Mouse (Mus musculus) neural tube, embryonic 11.5 days (tissue): ENCODE data around the gene Atp1a3. TPM values are rescaled to one million over a fixed set of nuclear protein-coding genes. Genes with fewer than 3 reads are reported as not detected.

ENCODE experiments used
- ATAC-seq: fragments of 200-750 bp; cut with Nextera tagmentation; 2 replicates; pipeline ENCODE4 v1.8.0; 2017; ENCODE audit warnings: moderate number of reproducible peaks, mild to moderate bottlenecking, moderate TSS enrichment, moderate library complexity; ENCODE audit not compliant: insufficient read depth, low FRiP score, low TSS enrichment
- DNase-seq: peaks from one replicate; pipeline ENCODE4 v3.0.0-alpha.2; 2015; ENCODE audit warnings: low spot score
- H3K27ac ChIP-seq: fragments of 300-500 bp; sonication (generic); 2 replicates; pipeline ENCODE4 v1.5.1; 2014; ENCODE audit warnings: low read depth, mild to moderate bottlenecking, low read length
- H3K27me3 ChIP-seq: fragments of 300-500 bp; sonication (generic); 2 replicates; pipeline ENCODE4 v1.6.1; 2014; ENCODE audit warnings: mild to moderate bottlenecking, low read length, mixed read lengths; ENCODE audit not compliant: control insufficient read depth, insufficient read depth
- H3K36me3 ChIP-seq: fragments of 300-500 bp; sonication (generic); 2 replicates; pipeline ENCODE4 v1.6.1; 2014; ENCODE audit warnings: mild to moderate bottlenecking, low read length, moderate library complexity, mixed read lengths; ENCODE audit not compliant: control insufficient read depth, insufficient read depth
- H3K4me1 ChIP-seq: fragments of 300-500 bp; sonication (generic); 2 replicates; pipeline ENCODE4 v1.6.1; 2014; ENCODE audit warnings: low read length, mixed read lengths; ENCODE audit not compliant: control insufficient read depth, insufficient read depth
- H3K4me2 ChIP-seq: fragments of 300-500 bp; sonication (generic); 2 replicates; pipeline ENCODE4 v1.6.1; 2014; ENCODE audit warnings: low read depth, mild to moderate bottlenecking, moderate library complexity
- H3K4me3 ChIP-seq: fragments of 300-500 bp; sonication (generic); 2 replicates; pipeline ENCODE4 v1.5.1; 2014; ENCODE audit warnings: low read depth, low read length
- H3K9ac ChIP-seq: fragments of 300-500 bp; sonication (generic); 2 replicates; pipeline ENCODE4 v1.6.1; 2014; ENCODE audit warnings: mild to moderate bottlenecking, low read length
- H3K9me3 ChIP-seq: fragments of 300-500 bp; sonication (generic); 2 replicates; pipeline ENCODE4 v1.6.1; 2016; ENCODE audit warnings: low read length; ENCODE audit not compliant: control insufficient read depth
- WGBS: fragments of 180-500 bp; shearing (Covaris S2); extraction: QIAGEN DNeasy Blood & Tissue Kit; methylation state at CpG from one replicate; pipeline ENCODE4 v1.1.7; 2014; 5-methylcytosine and 5-hydroxymethylcytosine counted together
- polyA plus RNA-seq: library from polyadenylated mRNA; unstranded; fragments of >200 nt; fragmentation: Nextera tagmentation; extraction: Ambion mirVana; gene quantifications from 2 replicates; pipeline ENCODE4 v1.2.1, GENCODE M21; 2014

The Atp1a3 gene
- polyA plus RNA-seq, 1 experiment from 2014 or later, result 59.9 TPM

- Histone ChIP-seq H3K9me3 (no peaks in the 10 kb centered on the region), H3K27ac (no peak overlapping the region), H3K4me3 (no peak overlapping the region), H3K27me3 (no peaks in the 10 kb centered on the region), H3K4me2 (no peak overlapping the region), H3K4me1 (no peaks in the 10 kb centered on the region), H3K36me3 (no peaks in the 10 kb centered on the region), H3K9ac (no peak overlapping the region)
- WGBS, result 24% methylated on average over 5 of the region's 5 CpGs
- DNase-seq (peak; percentile 81), ATAC-seq (no peak)
Observed at GRCm38 (mm10) chr7:24964897-24965535, 40.7 kb downstream of the Atp1a3 start.

- DNase-seq (no peak), ATAC-seq (no peak)
- 69% methylated on average over 2 of the region's 2 CpGs for WGBS
- Histone ChIP-seq H3K4me3 (no peak overlapping the region), H3K4me2 (no peak overlapping the region), H3K4me1 (no peaks in the 10 kb centered on the region), H3K9me3 (no peaks in the 10 kb centered on the region), H3K9ac (no peak overlapping the region), H3K27me3 (no peaks in the 10 kb centered on the region), H3K36me3 (no peaks in the 10 kb centered on the region), H3K27ac (no peak overlapping the region)
Observed at GRCm38 (mm10) chr7:24964288-24964687, 41.5 kb downstream of the Atp1a3 start.

DNA sequence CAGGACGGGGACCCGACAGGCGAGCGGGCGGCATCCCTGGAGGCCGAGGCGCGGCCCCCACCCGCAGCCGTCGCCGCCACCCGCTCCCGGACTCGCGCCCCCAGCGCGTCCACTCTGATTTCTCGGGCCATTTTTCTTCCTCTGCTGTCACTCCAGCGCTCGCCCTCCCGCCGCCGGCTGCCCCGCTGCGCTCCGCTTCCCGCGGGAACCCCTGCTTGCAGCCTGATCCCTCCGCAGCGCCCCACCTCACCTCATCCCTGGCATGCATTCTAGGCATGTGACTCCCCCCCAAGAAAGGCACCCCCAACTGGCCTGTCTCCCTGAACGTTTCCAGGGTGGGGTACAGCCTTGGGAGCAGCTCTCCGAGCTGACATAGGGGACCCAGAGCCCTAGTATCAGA lies 50.5 kb downstream of the Atp1a3 start:
- Histone ChIP-seq H3K27me3 (peaks cover 44% of the 10 kb centered on the region), H3K9me3 (no peaks in the 10 kb centered on the region), H3K4me1 (peaks cover 20% of the 10 kb centered on the region; the same call in 1 of the 2 replicates), H3K9ac (peak overlapping the region; percentile 40), H3K4me2 (peak overlapping the region; percentile 51), H3K4me3 (peak overlapping the region; percentile 31), H3K36me3 (no peaks in the 10 kb centered on the region), H3K27ac (no peak overlapping the region)
- WGBS, result under 1% methylated on average over 32 of the region's 33 CpGs
- no peak for ATAC-seq
- DNase-seq, result no peak

- no peak overlapping the region for H3K27ac ChIP-seq
- peak overlapping the region; percentile 51 for H3K4me2 ChIP-seq
- DNase-seq (no peak), ATAC-seq (0 out of 2 replicates have a peak, but pooled peaks have one; percentile 7)
- no peaks in the 10 kb centered on the region for H3K9me3 ChIP-seq
- H3K36me3 ChIP-seq, result no peaks in the 10 kb centered on the region
- H3K4me1 ChIP-seq, result peaks cover 20% of the 10 kb centered on the region; the same call in 1 of the 2 replicates
- peak overlapping the region; percentile 43 for H3K9ac ChIP-seq
- H3K4me3 ChIP-seq, result peak overlapping the region; percentile 31
- peaks cover 50% of the 10 kb centered on the region for H3K27me3 ChIP-seq
- 2% methylated on average over 28 of the region's 30 CpGs for WGBS
Observed at GRCm38 (mm10) chr7:24954450-24954849, 51.3 kb downstream of the Atp1a3 start.

GRCm38 (mm10) chr7:24953966-24954365 lies 51.8 kb downstream of the Atp1a3 start:
- Histone ChIP-seq H3K4me1 (peaks cover 20% of the 10 kb centered on the region; the same call in 1 of the 2 replicates), H3K9me3 (no peaks in the 10 kb centered on the region), H3K27me3 (peaks cover 55% of the 10 kb centered on the region), H3K4me3 (peak overlapping the region; percentile 31), H3K9ac (peak overlapping the region; percentile 43), H3K36me3 (no peaks in the 10 kb centered on the region), H3K4me2 (peak overlapping the region; percentile 51), H3K27ac (no peak overlapping the region)
- 2% methylated on average over 23 of the region's 24 CpGs for WGBS
- DNase-seq, result no peak
- ATAC-seq, result peak; percentile 35; the same call in 1 of the 2 replicates

GRCm38 (mm10) chr7:24949958-24950623 lies 55.7 kb downstream of the Atp1a3 start:
- Histone ChIP-seq H3K4me2 (no peak overlapping the region), H3K4me1 (peaks cover 17% of the 10 kb centered on the region; the same call in 1 of the 2 replicates), H3K27me3 (peaks cover 80% of the 10 kb centered on the region), H3K36me3 (no peaks in the 10 kb centered on the region), H3K9ac (no peak overlapping the region), H3K27ac (no peak overlapping the region), H3K4me3 (no peak overlapping the region), H3K9me3 (no peaks in the 10 kb centered on the region)
- WGBS, result 0% methylated on average over 8 of the region's 8 CpGs
- peak; percentile 42 for ATAC-seq
- DNase-seq, result peak; percentile 89

DNA sequence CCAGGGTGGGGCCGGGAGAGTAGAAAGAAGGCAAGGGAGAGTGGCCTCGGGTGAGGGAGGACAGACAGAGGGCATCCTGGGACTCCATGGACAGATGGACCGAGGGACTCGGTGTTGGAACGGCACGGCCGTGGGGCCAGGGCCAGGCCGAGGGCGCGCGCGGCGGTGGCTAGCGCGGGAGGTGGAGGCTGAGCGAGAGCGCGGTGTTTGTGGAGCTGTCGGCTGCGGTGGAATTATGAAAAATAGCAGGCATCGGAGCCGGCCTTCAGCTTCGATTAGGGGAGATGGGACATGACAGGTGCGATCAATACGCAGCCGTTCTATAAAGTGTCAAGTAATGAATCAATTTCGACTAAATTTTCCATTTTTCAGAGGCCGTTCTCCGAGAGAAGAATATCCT lies 57.0 kb downstream of the Atp1a3 start:
- H3K4me2 ChIP-seq, result no peak overlapping the region
- H3K4me3 ChIP-seq, result no peak overlapping the region
- peaks cover 85% of the 10 kb centered on the region for H3K27me3 ChIP-seq
- DNase-seq (no peak), ATAC-seq (no peak)
- no peak overlapping the region for H3K27ac ChIP-seq
- H3K4me1 ChIP-seq, result peaks cover 13% of the 10 kb centered on the region; the same call in 1 of the 2 replicates
- WGBS, result 1% methylated on average over 28 of the region's 29 CpGs
- no peaks in the 10 kb centered on the region for H3K9me3 ChIP-seq
- no peaks in the 10 kb centered on the region for H3K36me3 ChIP-seq
- H3K9ac ChIP-seq, result no peak overlapping the region

- no peak overlapping the region for H3K27ac ChIP-seq
- 5% methylated on average over 7 of the region's 7 CpGs for WGBS
Observed at GRCm38 (mm10) chr7:24947316-24948048, 58.3 kb downstream of the Atp1a3 start.

More at GRCm38 (mm10) chr7:24947316-24948048, 58.3 kb downstream of the Atp1a3 start:
- peaks cover 91% of the 10 kb centered on the region for H3K27me3 ChIP-seq
- H3K4me2 ChIP-seq, result no peak overlapping the region
- H3K4me3 ChIP-seq, result no peak overlapping the region
- no peak for DNase-seq
- no peaks in the 10 kb centered on the region for H3K9me3 ChIP-seq
- no peak overlapping the region for H3K9ac ChIP-seq
- no peak for ATAC-seq
- peaks cover 8% of the 10 kb centered on the region; the same call in 1 of the 2 replicates for H3K4me1 ChIP-seq
- no peaks in the 10 kb centered on the region for H3K36me3 ChIP-seq
